Mouse (Mus musculus) erythroblast, adult 5-6 weeks (primary cell): ENCODE data around the gene Rab3b. TPM values are rescaled to one million over a fixed set of nuclear protein-coding genes. Genes with fewer than 3 reads are reported as not detected.

ENCODE experiments used
- total RNA-seq, 2 experiments: library from RNA; stranded (forward) in 1 of 2; stranded (reverse) in 1 of 2; fragments of 150-400 nt in 1 of 2; fragments of 200-764, 138-1000 nt in 1 of 2; gene quantifications; 2 replicates each; pipeline versions ENCODE4 v1.2.3 to v1.2.4; 2015 to 2017; ENCODE audit warnings: low replicate concordance in 2 of 2

The Rab3b gene
- total RNA-seq, 2 experiments from 2014 or later, result not detected

Other genes starting within 250 kb of the Rab3b start
- gene 3110021N24Rik, start 159.4 kb upstream of the Rab3b start, total RNA-seq (2015; ENCODE audit: low replicate concordance), result not detected in 2 replicates
- not detected in 2 replicates for gene 3110021N24Rik, start 159.4 kb upstream of the Rab3b start, total RNA-seq (2017; ENCODE audit: low replicate concordance)
- gene Zfyve9, start 98.3 kb upstream of the Rab3b start, total RNA-seq (2015; ENCODE audit: low replicate concordance), result 1.3 TPM in 1 of 2 replicates, not detected in the other
- 1.7 and 1.8 TPM in 2 replicates for gene Zfyve9, start 98.3 kb upstream of the Rab3b start, total RNA-seq (2017; ENCODE audit: low replicate concordance)
- gene Btf3l4, start 45.4 kb upstream of the Rab3b start, total RNA-seq (2015; ENCODE audit: low replicate concordance), result 17.1 and 21.7 TPM in 2 replicates
- 12.0 and 18.3 TPM in 2 replicates for gene Btf3l4, start 45.4 kb upstream of the Rab3b start, total RNA-seq (2017; ENCODE audit: low replicate concordance)
- 11.5 and 11.9 TPM in 2 replicates for gene Txndc12, start 44.5 kb upstream of the Rab3b start, total RNA-seq (2015; ENCODE audit: low replicate concordance)
- 9.5 and 14.5 TPM in 2 replicates for gene Txndc12, start 44.5 kb upstream of the Rab3b start, total RNA-seq (2017; ENCODE audit: low replicate concordance)
- gene Kti12, start 31.3 kb upstream of the Rab3b start, total RNA-seq (2015; ENCODE audit: low replicate concordance), result 2.1 and 12.7 TPM in 2 replicates
- 2.6 and 2.8 TPM in 2 replicates for gene Kti12, start 31.3 kb upstream of the Rab3b start, total RNA-seq (2017; ENCODE audit: low replicate concordance)
- not detected in 2 replicates for gene A730015C16Rik, start 30.4 kb upstream of the Rab3b start, total RNA-seq (2015; ENCODE audit: low replicate concordance)
- not detected in 2 replicates for gene A730015C16Rik, start 30.4 kb upstream of the Rab3b start, total RNA-seq (2017; ENCODE audit: low replicate concordance)
- gene Nrd1, start 121.6 kb downstream of the Rab3b start, total RNA-seq (2015; ENCODE audit: low replicate concordance), result 178 and 182 TPM in 2 replicates
- gene Nrd1, start 121.6 kb downstream of the Rab3b start, total RNA-seq (2017; ENCODE audit: low replicate concordance), result 191 and 203 TPM in 2 replicates